Mouse (Mus musculus): Measurements from ENCODE around the gene Gstp2.
"Not testable (repeated sequence)": the region's sequence is repeated elsewhere in the genome, so short reads cannot be mapped to it uniquely, and the experiment has no call there.

Gstp2 gene

DNA sequence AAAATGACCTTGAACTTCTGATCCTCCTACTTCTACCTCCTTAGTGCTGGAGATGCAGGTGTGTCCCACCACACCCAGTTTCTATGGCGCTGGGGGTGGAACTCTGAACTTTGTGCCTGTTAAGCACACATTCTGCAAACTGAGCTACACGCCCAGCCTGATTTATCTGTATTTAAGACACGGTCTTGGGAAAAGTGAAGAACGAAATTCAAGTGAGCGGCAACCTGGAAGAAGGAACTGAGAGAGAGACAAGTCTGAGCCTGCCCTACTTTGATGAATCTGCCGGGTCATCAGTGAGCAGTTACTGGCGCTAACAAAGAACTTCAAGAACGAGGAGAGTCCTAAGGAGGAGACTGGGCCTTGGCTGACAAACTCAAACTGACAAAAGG, 1.0 kb upstream of the Gstp2 start:
- H3K27me3 ChIP-seq (ENCODE audit: control insufficient read depth, insufficient read depth, low read length, poor library complexity, severe bottlenecking) = no peaks in the 10 kb centered on the region
- no peaks in the 10 kb centered on the region for H3K36me3 ChIP-seq (ENCODE audit: control insufficient read depth, insufficient read depth, low read length, poor library complexity, severe bottlenecking)
- DNase-seq (ENCODE audit: low read depth, low spot score) = no peak

DNA sequence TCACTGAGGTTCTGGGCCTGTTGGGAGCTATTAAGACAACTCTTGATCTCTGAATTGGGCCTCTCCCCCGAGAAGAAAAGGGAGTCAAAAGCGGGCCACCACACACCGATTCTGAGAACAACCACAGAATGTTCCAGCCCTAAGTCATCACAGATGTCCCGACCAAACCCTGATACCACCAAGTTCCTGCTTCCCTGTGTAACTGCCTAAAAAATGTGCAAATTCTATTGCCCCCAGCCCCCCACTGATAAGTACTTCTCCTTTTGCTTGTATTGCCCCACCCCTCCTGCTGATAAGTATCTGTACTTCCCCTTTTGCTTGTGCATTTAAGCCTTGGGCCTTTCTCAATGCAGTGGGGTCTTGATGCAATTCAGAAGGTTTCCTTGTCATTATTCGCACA, 1.7 kb downstream of the Gstp2 start:
- not testable (repeated sequence) for H3K36me3 ChIP-seq (ENCODE audit: control insufficient read depth, insufficient read depth, low read length, poor library complexity, severe bottlenecking); H3K27me3 ChIP-seq (ENCODE audit: control insufficient read depth, insufficient read depth, low read length, poor library complexity, severe bottlenecking)
- peak; percentile 32 for DNase-seq (ENCODE audit: low read depth, low spot score)

DNA sequence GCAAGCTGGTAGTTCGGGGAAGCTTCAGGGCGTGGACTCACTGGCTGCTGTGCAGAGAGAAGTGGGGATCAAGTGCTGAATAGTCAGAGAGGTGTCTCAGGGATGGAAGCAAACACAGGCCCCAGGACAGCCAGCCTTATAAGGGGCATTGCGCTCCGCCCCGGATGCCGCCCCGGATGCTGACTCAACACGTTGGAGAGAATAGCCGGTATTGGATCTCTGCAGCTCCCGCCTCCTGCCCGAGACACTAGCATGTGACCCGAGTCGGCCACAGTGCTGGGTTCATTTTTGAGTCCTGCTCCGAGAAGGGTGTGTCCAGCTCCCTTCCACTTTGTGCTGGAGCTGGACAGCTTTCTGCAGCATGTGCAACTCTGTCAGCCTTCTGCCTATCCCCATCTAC, 3.7 kb downstream of the Gstp2 start:
- no peaks in the 10 kb centered on the region for H3K27me3 ChIP-seq (ENCODE audit: control insufficient read depth, insufficient read depth, low read length, poor library complexity, severe bottlenecking)
- DNase-seq (ENCODE audit: low read depth, low spot score) = no peak
- H3K36me3 ChIP-seq (ENCODE audit: control insufficient read depth, insufficient read depth, low read length, poor library complexity, severe bottlenecking) = no peaks in the 10 kb centered on the region

GRCm38 (mm10) chr19:4041500-4041899, 4.3 kb downstream of the Gstp2 start:
- DNase-seq (ENCODE audit: low read depth, low spot score); H3K36me3 ChIP-seq (ENCODE audit: control insufficient read depth, insufficient read depth, low read length, poor library complexity, severe bottlenecking); H3K27me3 ChIP-seq (ENCODE audit: control insufficient read depth, insufficient read depth, low read length, poor library complexity, severe bottlenecking): not testable (repeated sequence)

DNA sequence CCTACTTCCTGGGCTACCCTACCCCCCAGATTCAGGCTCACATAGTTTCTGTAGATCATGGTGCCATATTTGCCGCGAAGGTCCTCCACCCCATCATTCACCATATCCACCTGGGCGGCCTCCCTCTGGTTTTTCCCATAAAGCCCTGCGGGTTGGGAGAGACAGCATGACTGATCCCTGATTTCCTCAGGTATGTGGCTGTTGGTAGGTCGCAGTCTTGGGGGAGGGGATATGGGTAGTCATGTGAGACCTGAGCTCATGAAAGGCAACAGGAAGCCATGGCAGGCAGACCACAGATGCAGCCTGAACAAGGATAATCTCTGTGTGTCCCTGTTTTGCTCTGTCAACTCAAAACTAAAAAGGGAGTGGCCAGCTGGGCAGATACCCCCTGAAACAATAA, 4.9 kb downstream of the Gstp2 start:
- H3K36me3 ChIP-seq (ENCODE audit: control insufficient read depth, insufficient read depth, low read length, poor library complexity, severe bottlenecking); DNase-seq (ENCODE audit: low read depth, low spot score); H3K27me3 ChIP-seq (ENCODE audit: control insufficient read depth, insufficient read depth, low read length, poor library complexity, severe bottlenecking): not testable (repeated sequence)

DNA sequence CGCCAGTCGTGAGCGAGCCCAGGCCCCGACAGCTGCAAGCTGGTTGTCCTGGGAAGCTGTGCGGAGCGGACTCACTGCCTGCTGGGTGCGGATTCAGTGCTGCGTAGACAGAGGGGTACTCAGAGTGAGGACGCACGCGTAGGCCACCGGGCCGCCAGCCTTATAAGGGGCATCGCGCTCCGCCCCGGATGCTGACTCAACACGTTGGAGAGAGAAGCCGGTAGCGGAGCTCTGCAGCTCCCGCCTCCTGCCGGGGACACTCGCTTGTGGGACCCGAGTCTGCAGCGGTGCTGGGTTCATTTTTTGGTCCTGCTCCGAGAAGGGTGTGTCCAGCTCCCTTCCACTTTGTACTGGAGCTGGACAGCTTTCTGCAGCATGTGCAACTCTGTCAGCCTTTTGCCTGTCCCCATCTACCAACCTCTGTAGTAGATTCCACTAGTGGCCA, 8.0 kb downstream of the Gstp2 start, which contains the start of gene Gstp1:
TSS of gene Gstp1 (minus strand) at position 198 of the 445 bp plus-strand sequence.
- Histone ChIP-seq H3K27me3 (ENCODE audit: control insufficient read depth, insufficient read depth, low read length, poor library complexity, severe bottlenecking) (no peaks in the 10 kb centered on the region), H3K36me3 (ENCODE audit: control insufficient read depth, insufficient read depth, low read length, poor library complexity, severe bottlenecking) (no peaks in the 10 kb centered on the region)
- DNase-seq (ENCODE audit: low read depth, low spot score) = peak; percentile 83

GRCm38 (mm10) chr19:4037154-4037787, 8.6 kb downstream of the Gstp2 start:
- DNase-seq (ENCODE audit: low read depth, low spot score); H3K27me3 ChIP-seq (ENCODE audit: control insufficient read depth, insufficient read depth, low read length, poor library complexity, severe bottlenecking); H3K36me3 ChIP-seq (ENCODE audit: control insufficient read depth, insufficient read depth, low read length, poor library complexity, severe bottlenecking): not testable (repeated sequence)

DNA sequence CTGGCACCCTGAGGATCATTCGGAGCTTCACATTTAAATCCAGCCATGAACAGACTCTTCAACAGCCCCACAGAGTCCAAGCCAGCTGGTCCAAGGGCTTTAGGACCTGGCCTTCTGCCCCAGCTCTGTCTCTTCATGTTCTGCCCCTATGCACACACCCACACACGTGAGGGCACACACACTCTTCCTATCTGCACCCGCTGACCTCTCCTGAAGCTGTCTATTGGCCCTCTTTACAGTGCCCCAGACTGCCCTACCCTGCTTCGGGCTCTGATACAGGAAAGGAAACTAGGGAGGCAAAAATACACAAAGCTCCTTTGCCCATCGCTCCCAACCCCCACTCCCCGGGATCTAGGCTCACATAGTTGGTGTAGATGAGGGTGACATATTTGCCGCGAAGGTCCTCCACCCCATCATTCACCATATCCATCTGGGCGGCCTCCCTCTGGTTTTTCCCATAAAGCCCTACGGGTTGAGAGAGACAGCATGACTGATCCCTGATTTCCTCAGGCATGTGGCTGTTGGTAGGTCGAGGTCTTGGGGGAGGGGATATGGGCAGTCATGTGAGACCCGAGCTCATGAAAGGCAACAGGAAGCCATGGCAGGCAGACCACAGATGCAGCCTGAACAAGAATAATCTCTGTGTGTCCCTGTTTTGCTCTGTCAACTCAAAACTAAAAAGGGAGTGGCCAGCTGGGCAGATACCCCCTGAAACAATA, 9.3 kb downstream of the Gstp2 start:
- Histone ChIP-seq H3K36me3 (ENCODE audit: control insufficient read depth, insufficient read depth, low read length, poor library complexity, severe bottlenecking) (no peaks in the 10 kb centered on the region), H3K27me3 (ENCODE audit: control insufficient read depth, insufficient read depth, low read length, poor library complexity, severe bottlenecking) (no peaks in the 10 kb centered on the region)
- no peak for DNase-seq (ENCODE audit: low read depth, low spot score)

GRCm38 (mm10) chr19:4033742-4034141, 12.1 kb downstream of the Gstp2 start:
- no peaks in the 10 kb centered on the region for H3K27me3 ChIP-seq (ENCODE audit: control insufficient read depth, insufficient read depth, low read length, poor library complexity, severe bottlenecking)
- no peaks in the 10 kb centered on the region for H3K36me3 ChIP-seq (ENCODE audit: control insufficient read depth, insufficient read depth, low read length, poor library complexity, severe bottlenecking)
- DNase-seq (ENCODE audit: low read depth, low spot score) = no peak

- DNase-seq (ENCODE audit: low read depth, low spot score) = no peak
- Histone ChIP-seq H3K36me3 (ENCODE audit: control insufficient read depth, insufficient read depth, low read length, poor library complexity, severe bottlenecking) (no peaks in the 10 kb centered on the region), H3K27me3 (ENCODE audit: control insufficient read depth, insufficient read depth, low read length, poor library complexity, severe bottlenecking) (no peaks in the 10 kb centered on the region)
Observed at GRCm38 (mm10) chr19:4033298-4033697, 12.5 kb downstream of the Gstp2 start.

DNA sequence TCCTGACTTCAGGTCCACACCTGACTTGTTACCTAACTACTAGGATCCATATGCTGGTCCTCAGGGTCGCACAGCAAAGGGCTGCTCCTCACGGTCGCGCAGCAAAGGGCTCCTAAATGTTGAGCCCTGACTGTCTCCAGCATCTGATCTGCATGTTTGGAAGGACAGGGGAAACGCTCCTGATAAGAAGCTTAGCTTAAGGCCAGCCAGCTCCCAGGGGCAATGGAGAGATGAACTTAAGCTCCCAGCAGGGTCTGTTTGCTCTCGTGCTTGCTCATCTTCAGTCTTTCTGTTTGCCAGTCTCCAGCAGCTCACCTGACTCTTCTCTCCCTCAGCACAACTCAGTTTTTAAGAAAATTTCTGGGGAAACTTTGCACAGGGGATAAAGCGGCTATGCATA, 13.2 kb downstream of the Gstp2 start:
- H3K27me3 ChIP-seq (ENCODE audit: control insufficient read depth, insufficient read depth, low read length, poor library complexity, severe bottlenecking) = no peaks in the 10 kb centered on the region
- DNase-seq (ENCODE audit: low read depth, low spot score) = no peak
- no peaks in the 10 kb centered on the region for H3K36me3 ChIP-seq (ENCODE audit: control insufficient read depth, insufficient read depth, low read length, poor library complexity, severe bottlenecking)

DNA sequence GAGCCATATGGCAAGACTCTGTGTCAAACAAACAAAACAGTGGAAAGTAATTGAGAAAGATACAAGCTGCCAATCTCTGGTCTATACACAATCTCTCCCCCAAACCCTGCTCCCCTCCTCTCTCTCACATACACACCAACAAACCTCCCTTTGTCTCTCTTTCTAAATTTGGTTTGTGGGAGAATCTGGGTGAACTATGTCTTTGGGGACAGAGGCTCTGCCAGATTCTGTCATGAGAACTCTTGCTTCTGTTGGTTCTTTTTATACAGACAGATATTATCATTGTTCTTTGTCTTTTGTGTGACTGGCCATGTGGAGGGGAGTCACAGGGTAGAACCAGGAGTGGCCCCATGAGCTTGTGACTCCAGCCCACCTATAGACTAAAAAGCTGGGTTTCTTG, 18.2 kb downstream of the Gstp2 start:
- no peaks in the 10 kb centered on the region for H3K27me3 ChIP-seq (ENCODE audit: control insufficient read depth, insufficient read depth, low read length, poor library complexity, severe bottlenecking)
- DNase-seq (ENCODE audit: low read depth, low spot score) = no peak

GRCm38 (mm10) chr19:4023185-4023584, 22.6 kb downstream of the Gstp2 start:
- no peaks in the 10 kb centered on the region for H3K36me3 ChIP-seq (ENCODE audit: control insufficient read depth, insufficient read depth, low read length, poor library complexity, severe bottlenecking)
- H3K27me3 ChIP-seq (ENCODE audit: control insufficient read depth, insufficient read depth, low read length, poor library complexity, severe bottlenecking) = no peaks in the 10 kb centered on the region
- DNase-seq (ENCODE audit: low read depth, low spot score) = no peak

More for the DNA sequence above, 18.2 kb downstream of the Gstp2 start:
- H3K36me3 ChIP-seq (ENCODE audit: control insufficient read depth, insufficient read depth, low read length, poor library complexity, severe bottlenecking) = no peaks in the 10 kb centered on the region

DNA sequence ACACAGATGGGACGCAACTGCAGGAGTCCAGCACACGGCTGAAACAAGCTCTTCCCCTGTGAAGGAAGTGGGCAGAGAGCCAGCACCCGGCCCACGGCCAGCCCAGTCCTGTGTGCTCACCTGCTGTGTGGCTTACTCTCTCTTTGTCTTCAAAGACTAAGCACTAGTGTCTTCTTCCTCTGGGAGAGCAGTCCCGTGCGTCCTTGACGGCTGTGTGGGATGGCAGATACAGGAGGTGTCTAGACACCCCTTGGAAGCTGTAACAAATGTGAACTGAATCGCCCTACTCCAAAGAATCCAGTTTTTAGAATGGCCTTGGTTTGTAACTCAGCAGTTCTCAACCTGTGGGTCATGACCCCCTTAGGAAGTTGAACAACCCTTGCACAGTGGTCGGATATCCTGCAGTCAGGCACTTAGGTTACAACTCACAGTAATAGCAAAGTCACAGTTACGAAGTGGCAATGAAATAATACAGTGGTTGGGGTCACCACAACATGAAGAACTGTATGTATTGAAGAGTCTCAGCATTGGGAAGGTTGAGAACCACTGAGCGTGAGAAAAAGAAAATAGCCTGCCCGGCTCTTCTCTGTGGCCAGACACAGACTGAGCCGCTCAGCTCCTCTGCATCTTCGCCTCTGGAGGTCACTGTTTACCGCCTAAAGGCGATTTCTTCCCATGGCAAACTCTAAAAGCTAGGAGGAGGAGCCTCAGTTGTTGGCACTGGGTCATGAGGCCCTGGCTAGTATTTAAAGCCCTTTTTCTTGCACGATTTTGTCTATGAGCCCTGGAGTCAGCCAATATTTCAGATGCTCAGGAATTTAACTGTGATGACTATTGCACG, 26.9 kb downstream of the Gstp2 start:
- H3K36me3 ChIP-seq (ENCODE audit: control insufficient read depth, insufficient read depth, low read length, poor library complexity, severe bottlenecking) = no peaks in the 10 kb centered on the region
- no peaks in the 10 kb centered on the region for H3K27me3 ChIP-seq (ENCODE audit: control insufficient read depth, insufficient read depth, low read length, poor library complexity, severe bottlenecking)
- DNase-seq (ENCODE audit: low read depth, low spot score) = peak; percentile 85
